Mouse (Mus musculus) limb, embryonic 13.5 days (tissue): ENCODE measurements around the gene Acer3. TPM values are rescaled to one million over a fixed set of nuclear protein-coding genes. Genes with fewer than 3 reads are reported as not detected.
"Not testable (repeated sequence)": the region's sequence is repeated elsewhere in the genome, so short reads cannot be mapped to it uniquely, and the experiment has no call there.

Experiments used
- ATAC-seq: fragments of 200-750 bp; cut with Nextera tagmentation; 2 replicates; pipeline ENCODE4 v1.8.0; 2017; ENCODE audit warnings: low read depth, moderate number of reproducible peaks, moderate TSS enrichment; ENCODE audit not compliant: low FRiP score
- H3K27ac ChIP-seq: fragments of 300-500 bp; sonication (generic); 2 replicates; pipeline ENCODE4 v1.5.1; 2015; ENCODE audit warnings: inconsistent platforms, mild to moderate bottlenecking, moderate library complexity
- H3K27me3 ChIP-seq: fragments of 300-500 bp; sonication (generic); 2 replicates; pipeline ENCODE4 v1.6.1; 2015; ENCODE audit warnings: mild to moderate bottlenecking, inconsistent platforms
- H3K36me3 ChIP-seq: fragments of 300-500 bp; sonication (generic); 2 replicates; pipeline ENCODE4 v1.6.1; 2015; ENCODE audit warnings: inconsistent platforms, mild to moderate bottlenecking, moderate library complexity
- H3K4me1 ChIP-seq: fragments of 300-500 bp; sonication (generic); 2 replicates; pipeline ENCODE4 v1.6.1; 2015; ENCODE audit warnings: inconsistent platforms
- H3K4me2 ChIP-seq: fragments of 300-500 bp; sonication (generic); replicated peaks from 2 replicates; pipeline ENCODE4 v1.6.1; 2015; ENCODE audit warnings: inconsistent platforms, mild to moderate bottlenecking, moderate library complexity
- H3K4me3 ChIP-seq: fragments of 300-500 bp; sonication (generic); 2 replicates; pipeline ENCODE4 v1.5.1; 2015; ENCODE audit warnings: moderate library complexity, mild to moderate bottlenecking, inconsistent platforms
- H3K9ac ChIP-seq: fragments of 300-500 bp; sonication (generic); 2 replicates; pipeline ENCODE4 v1.6.1; 2015; ENCODE audit warnings: mild to moderate bottlenecking, inconsistent platforms
- H3K9me3 ChIP-seq: fragments of 300-500 bp; sonication (generic); 2 replicates; pipeline ENCODE4 v1.6.1; 2016; ENCODE audit warnings: inconsistent platforms
- WGBS: fragments of 180-500 bp; shearing (Covaris S2); methylation state at CpG from one replicate; pipeline ENCODE4 v1.1.7; 2015; 5-methylcytosine and 5-hydroxymethylcytosine counted together
- polyA plus RNA-seq: library from polyadenylated mRNA; unstranded; fragments of >200 nt; fragmentation: Nextera tagmentation; extraction: Ambion mirVana; gene quantifications from 2 replicates; pipeline ENCODE4 v1.2.1, GENCODE M21; 2015

Gene Acer3
- polyA plus RNA-seq, 1 experiment from 2014 or later, result 34.7 TPM

DNA sequence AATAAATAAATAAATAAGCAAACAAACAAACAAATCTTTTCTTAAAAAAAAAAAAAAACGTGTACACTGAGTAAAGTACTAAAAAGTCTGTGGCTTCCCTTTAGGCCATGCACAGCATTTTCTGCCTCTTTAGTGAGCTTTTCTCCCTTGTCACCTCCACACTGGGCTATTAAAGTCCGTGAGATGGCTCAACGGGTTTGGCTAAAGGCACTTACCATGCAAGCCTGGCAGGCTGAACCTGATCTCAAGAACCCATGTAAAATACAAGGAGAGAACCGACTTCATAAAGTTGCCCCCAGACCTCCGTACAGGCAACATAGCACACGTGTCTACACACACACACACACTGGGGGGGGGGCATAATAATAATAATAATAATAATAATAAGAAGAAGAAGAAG, 10.7 kb downstream of the Acer3 start:
- no peaks in the 10 kb centered on the region for H3K27me3 ChIP-seq
- no peak overlapping the region for H3K27ac ChIP-seq
- 58% methylated on average over 6 of the region's 6 CpGs for WGBS
- H3K4me1 ChIP-seq, result peaks cover 11% of the 10 kb centered on the region
- H3K4me2 ChIP-seq, result no peak overlapping the region
- H3K9ac ChIP-seq, result no peak overlapping the region
- H3K36me3 ChIP-seq, result no peaks in the 10 kb centered on the region
- no peak for ATAC-seq
- H3K9me3 ChIP-seq, result no peaks in the 10 kb centered on the region
- H3K4me3 ChIP-seq, result no peak overlapping the region

DNA sequence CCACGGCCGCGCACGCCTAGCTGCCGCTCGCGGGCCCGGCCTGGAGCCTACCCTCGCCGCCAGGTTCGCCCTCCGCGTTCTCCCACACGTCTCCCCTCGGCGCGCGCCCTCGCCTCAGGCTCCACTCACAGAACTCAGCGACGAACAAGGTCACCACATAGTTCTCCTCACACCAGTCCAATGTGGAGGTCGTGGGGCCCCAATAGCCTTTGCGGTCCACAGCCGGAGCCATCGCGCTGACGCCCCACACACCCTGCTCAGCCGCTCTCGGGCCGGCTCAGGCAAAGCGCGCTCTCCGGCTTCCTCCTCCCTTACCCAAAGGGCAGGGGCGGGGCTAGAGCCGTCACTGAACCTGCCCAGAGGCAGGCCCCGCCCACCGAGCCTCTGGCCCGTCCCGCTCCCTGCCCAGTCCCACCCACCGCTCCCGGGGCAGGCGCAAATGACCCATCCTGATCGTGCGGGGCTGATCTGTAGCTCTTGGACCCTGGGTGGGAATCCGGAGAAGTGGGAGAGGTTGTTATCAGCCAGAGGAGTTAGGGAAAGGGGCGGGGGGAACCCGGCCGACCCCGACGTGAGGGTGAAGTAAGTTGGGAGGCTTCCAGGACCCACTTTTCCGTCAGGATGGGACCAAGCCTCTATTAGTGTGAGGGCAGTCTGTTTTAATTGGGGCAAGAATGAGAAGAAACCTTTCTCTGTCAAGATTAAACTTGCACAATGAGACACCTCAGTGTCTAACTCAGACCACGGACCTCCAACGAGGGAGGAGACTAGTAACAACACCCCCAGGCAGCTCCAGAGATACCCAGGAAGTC, 11.6 kb downstream of the Acer3 start:
- Histone ChIP-seq H3K36me3 (no peaks in the 10 kb centered on the region), H3K27me3 (no peaks in the 10 kb centered on the region), H3K27ac (peak overlapping the region; percentile 65; the same call in 1 of the 2 replicates), H3K4me3 (peak overlapping the region; percentile 76), H3K4me1 (peaks cover 11% of the 10 kb centered on the region), H3K4me2 (peak overlapping the region; percentile 85), H3K9ac (peak overlapping the region; percentile 83), H3K9me3 (no peaks in the 10 kb centered on the region)
- under 1% methylated on average over 53 of the region's 53 CpGs for WGBS
- ATAC-seq, result peak; percentile 98

DNA sequence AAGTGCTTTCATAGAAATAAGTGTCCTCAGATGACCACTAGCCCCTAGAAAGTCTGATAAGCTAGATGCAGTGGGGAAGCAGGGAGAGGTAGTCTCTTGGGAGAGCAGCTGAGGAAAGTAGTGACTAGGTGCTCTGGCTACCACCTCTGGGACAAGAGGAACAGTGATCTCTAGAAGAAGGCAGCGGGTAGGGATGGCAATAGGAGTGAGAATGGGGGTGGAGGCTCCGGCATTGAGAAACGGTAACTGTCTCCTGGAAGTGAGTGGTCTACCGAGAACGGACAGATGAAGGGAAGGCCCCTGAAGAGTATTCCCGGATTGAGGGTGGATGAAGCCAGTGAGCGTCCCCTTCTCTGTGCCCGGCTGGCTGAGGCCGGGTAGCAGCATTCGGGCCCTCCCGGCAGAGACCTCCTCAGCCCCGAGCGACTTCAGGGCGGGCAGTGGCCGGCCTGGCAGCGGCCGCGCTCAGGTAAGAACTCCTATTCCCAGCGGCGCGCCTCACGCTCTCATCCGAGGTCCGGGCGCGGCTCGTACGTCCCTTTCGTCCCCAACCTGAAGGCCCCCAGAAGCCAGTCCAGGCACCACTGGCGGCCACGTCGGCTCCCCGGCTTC, 12.3 kb downstream of the Acer3 start:
- H3K9ac ChIP-seq, result peak overlapping the region; percentile 83
- H3K4me2 ChIP-seq, result peak overlapping the region; percentile 85
- 0% methylated on average over 33 of the region's 33 CpGs for whole genome bisulfite sequencing
- H3K27ac ChIP-seq, result peak overlapping the region; percentile 65; the same call in 1 of the 2 replicates
- H3K4me3 ChIP-seq, result peak overlapping the region; percentile 76
- no peak for ATAC-seq
- H3K4me1 ChIP-seq, result peaks cover 11% of the 10 kb centered on the region
- H3K27me3 ChIP-seq, result no peaks in the 10 kb centered on the region
- H3K9me3 ChIP-seq, result no peaks in the 10 kb centered on the region
- H3K36me3 ChIP-seq, result no peaks in the 10 kb centered on the region

DNA sequence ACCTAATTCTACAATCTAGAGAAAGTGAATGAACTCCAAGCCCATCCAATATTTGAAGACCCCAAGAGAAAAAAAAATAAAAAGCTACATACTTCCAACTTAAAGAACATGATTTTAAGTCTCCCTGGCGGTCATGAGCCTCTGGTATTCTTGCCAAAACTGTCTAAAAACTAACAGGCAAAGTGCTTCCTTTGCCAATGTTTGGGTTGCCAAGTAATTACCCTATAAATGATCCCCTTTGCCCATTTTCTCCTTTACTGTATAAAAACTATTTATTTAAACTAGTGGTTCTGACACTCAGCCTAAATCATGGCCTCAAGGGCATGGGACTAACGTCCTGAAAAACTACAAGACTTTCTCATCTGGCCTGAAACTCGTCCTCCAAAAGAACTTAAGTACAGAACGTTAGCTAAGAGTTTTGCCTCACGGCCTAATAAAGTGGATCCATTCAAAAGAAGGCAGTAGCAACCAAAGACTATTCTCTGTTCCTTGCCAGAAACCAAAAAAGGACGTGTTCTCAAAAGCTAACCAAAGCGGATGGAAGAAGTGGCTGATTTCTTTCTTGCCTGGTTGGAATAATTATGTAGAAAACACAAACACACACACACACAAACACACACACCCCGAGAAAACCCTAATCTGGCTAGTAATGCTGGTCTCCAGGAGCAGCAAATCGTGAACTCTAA, 12.9 kb downstream of the Acer3 start:
- WGBS, result 38% methylated on average over 9 of the region's 9 CpGs

DNA sequence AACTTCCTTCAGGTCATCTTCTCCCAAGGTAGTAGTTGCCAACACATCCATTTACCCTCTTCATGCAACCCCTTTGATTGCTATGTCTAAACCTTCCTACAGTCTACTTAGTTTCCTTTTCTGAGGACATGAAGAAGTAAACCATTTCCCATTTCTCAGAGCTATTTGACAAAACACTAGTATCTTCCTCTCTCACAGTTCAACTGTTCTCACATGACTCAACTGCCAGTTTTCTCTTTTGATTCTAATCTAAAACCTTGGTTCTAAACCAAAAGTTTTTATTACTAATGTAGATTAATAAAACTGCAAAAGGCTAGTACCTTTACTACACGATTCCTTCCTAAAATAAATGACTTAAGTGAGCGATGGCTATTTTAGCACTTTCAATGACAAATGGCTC, 13.6 kb downstream of the Acer3 start:
- Histone ChIP-seq H3K9me3 (no peaks in the 10 kb centered on the region), H3K4me1 (peaks cover 11% of the 10 kb centered on the region), H3K4me2 (peak overlapping the region; percentile 85; the same call in 1 of the 2 replicates), H3K9ac (no peak overlapping the region), H3K4me3 (no peak overlapping the region), H3K27ac (no peak overlapping the region), H3K27me3 (no peaks in the 10 kb centered on the region), H3K36me3 (no peaks in the 10 kb centered on the region)
- ATAC-seq, result no peak
- 94% methylated on average over 2 of the region's 2 CpGs for WGBS

More for the DNA sequence above, 12.9 kb downstream of the Acer3 start:
- no peaks in the 10 kb centered on the region for H3K36me3 ChIP-seq
- peaks cover 11% of the 10 kb centered on the region for H3K4me1 ChIP-seq
- no peak for ATAC-seq
- peak overlapping the region; percentile 85 for H3K4me2 ChIP-seq
- no peaks in the 10 kb centered on the region for H3K9me3 ChIP-seq
- H3K4me3 ChIP-seq, result peak overlapping the region; percentile 76
- H3K27ac ChIP-seq, result peak overlapping the region; percentile 65; the same call in 1 of the 2 replicates
- no peaks in the 10 kb centered on the region for H3K27me3 ChIP-seq
- H3K9ac ChIP-seq, result peak overlapping the region; percentile 83

DNA sequence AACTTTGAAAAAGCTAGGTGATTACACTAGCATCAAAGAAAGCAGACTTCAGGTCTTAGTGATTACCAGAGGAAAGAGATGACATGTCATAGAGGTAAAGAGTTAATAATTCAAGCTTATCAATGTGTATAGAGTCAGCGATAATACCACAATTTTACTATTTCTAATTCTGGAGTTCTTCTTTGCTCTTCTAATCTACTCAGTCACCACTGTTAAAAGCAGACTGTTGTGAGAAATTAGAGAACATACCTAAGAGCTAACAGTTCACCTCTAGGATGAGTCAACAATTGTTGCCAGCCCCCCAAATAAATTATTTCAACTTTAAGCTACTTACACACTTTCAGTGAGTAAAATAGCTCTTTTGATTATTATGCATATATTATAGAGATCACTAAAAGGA, 28.1 kb downstream of the Acer3 start:
- H3K36me3 ChIP-seq, result no peaks in the 10 kb centered on the region
- no peaks in the 10 kb centered on the region for H3K4me1 ChIP-seq
- H3K27me3 ChIP-seq, result no peaks in the 10 kb centered on the region
- no peak overlapping the region for H3K4me2 ChIP-seq
- H3K4me3 ChIP-seq, result no peak overlapping the region
- no peak overlapping the region for H3K27ac ChIP-seq
- H3K9me3 ChIP-seq, result no peaks in the 10 kb centered on the region
- no peak for ATAC-seq
- H3K9ac ChIP-seq, result no peak overlapping the region
- WGBS, result 93% methylated on average over 1 of the region's 1 CpGs

DNA sequence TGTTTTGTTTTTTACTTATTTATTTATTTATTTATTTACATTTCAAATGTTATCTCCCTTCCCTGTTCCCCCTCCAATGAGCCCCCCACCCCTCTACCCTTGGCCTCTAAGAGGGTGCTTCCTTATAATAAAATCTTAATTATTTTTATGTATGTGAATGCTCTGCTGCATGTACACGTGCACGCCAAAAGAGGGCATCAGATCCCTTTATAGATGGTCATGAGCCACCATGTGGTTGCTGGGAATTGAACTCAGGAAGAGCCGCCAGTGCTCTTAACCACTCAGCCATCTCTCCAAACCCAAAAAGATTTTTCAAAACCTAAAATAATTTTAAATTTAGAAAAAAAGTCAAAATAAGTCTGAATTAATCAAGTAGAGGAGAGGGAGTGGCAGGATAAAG, 31.4 kb downstream of the Acer3 start:
- Histone ChIP-seq H3K36me3 (no peaks in the 10 kb centered on the region), H3K9me3 (no peaks in the 10 kb centered on the region)

DNA sequence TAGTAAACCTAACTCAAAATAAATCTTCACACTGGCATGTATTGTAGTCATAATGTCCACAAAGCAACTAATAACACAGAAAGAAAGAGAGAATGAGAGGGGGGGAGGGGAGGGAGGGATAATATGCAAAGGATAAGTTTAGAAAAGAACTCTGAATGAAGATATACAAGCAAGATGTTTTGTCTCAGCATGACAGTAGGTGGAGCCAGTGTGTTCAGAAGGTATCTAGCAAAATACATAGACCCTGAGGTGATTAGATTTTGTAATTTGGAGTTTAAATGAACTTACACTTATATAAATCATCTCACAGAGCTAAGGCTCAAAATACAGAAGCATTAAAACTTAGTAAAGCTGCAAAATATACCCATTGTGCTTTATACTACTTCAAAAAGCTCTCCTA, 44.7 kb downstream of the Acer3 start:
- no peaks in the 10 kb centered on the region for H3K9me3 ChIP-seq
- no peaks in the 10 kb centered on the region for H3K36me3 ChIP-seq
- no peak overlapping the region for H3K9ac ChIP-seq

More for the DNA sequence above, 31.4 kb downstream of the Acer3 start:
- WGBS, result 43% methylated on average over 3 of the region's 3 CpGs
- no peak overlapping the region for H3K4me2 ChIP-seq
- no peak overlapping the region for H3K9ac ChIP-seq
- no peak for ATAC-seq
- no peaks in the 10 kb centered on the region for H3K27me3 ChIP-seq
- H3K27ac ChIP-seq, result no peak overlapping the region
- no peaks in the 10 kb centered on the region for H3K4me1 ChIP-seq
- H3K4me3 ChIP-seq, result no peak overlapping the region

DNA sequence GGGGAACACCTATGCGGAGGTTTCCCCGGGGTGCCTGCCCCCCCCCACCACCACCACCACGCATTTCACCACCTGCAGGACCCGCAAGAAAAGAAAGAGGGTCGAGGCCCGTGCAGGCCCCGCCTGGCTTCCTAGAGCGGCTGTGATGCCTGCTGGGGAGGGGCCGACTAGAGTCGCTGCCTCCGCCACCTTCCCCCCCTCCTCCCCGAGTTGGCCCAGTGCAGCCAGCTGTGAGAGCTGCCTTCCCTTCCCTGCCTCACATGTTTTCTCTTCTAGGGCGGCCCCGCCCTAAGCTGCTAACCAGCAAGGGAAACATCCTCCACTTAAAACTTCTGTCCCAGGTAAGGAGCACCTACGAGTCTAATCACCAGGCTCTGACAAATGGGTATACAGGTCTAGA, 52.8 kb downstream of the Acer3 start:
- H3K27me3 ChIP-seq, H3K4me1 ChIP-seq, H3K36me3 ChIP-seq, H3K27ac ChIP-seq, ATAC-seq, H3K9me3 ChIP-seq: not testable (repeated sequence)
- WGBS, result 38% methylated on average over 15 of the region's 15 CpGs
- Histone ChIP-seq H3K4me3 (peak overlapping the region; percentile 24), H3K9ac (peak overlapping the region; percentile 48; the same call in 1 of the 2 replicates), H3K4me2 (peak overlapping the region; percentile 51)

More for the DNA sequence above, 44.7 kb downstream of the Acer3 start:
- no peaks in the 10 kb centered on the region for H3K4me1 ChIP-seq
- no peak overlapping the region for H3K4me2 ChIP-seq
- H3K4me3 ChIP-seq, result no peak overlapping the region
- no peak overlapping the region for H3K27ac ChIP-seq
- no peak for ATAC-seq
- no peaks in the 10 kb centered on the region for H3K27me3 ChIP-seq

DNA sequence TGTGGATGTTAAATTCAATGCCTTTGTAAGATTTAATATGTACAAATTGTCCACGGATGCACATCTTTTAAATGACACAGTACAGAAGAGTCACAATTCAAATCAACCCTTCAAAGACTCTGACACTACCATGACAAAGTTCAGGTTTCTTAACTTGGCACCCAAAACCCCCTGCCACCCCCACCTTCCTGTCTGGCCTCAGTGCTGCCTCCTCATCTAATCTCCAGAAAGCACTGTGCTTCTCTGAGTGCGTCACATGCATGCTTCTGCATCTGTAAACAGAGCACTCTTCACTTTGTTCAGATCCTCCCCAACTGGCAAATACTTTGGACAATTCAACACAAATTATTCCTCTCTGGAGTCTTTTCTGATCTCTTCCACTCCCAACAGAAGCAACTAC, 68.5 kb downstream of the Acer3 start:
- no peak overlapping the region for H3K27ac ChIP-seq
- no peak for ATAC-seq
- no peak overlapping the region for H3K4me3 ChIP-seq
- WGBS, result 85% methylated on average over 2 of the region's 2 CpGs
- no peaks in the 10 kb centered on the region; the same call in 1 of the 2 replicates for H3K4me1 ChIP-seq
- no peak overlapping the region for H3K4me2 ChIP-seq
- no peak overlapping the region for H3K9ac ChIP-seq
- peaks cover 16% of the 10 kb centered on the region for H3K36me3 ChIP-seq
- no peaks in the 10 kb centered on the region for H3K9me3 ChIP-seq
- no peaks in the 10 kb centered on the region for H3K27me3 ChIP-seq

DNA sequence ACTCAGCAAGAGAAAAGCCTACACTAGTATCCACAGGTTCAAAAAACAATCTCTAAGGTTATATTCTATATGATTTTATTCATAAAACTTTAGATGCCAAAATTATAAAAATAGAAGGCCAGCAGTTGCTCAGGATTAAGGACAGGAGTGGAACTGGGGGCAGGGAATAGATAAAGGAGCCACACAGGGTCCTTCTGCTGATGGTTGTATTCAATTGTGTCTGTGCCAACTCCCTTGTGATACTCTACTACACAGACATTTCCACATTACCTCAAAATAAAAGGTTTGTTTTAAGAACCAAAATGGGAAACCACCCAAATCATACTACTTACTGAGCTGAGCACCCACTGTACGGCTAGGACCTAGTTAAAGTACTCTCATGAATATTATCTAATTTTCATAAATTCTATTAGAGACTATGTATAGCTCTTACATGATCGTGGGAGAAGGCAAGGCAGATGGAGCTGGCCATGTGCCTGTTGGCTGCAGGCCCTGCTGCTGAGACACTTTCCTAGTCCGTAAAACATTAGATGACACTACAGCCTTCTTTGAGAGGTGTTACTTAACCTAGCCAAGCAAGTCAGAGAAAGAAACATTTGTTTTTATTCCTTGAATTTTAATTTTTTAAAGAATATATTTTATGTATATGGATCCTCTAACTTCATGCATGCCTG, 84.2 kb downstream of the Acer3 start:
- Histone ChIP-seq H3K4me1 (no peaks in the 10 kb centered on the region), H3K4me2 (no peak overlapping the region), H3K9me3 (no peaks in the 10 kb centered on the region), H3K9ac (no peak overlapping the region), H3K27ac (no peak overlapping the region), H3K36me3 (0 out of 2 replicates have a peak, but pooled peaks cover 2% of the 10 kb centered on the region), H3K4me3 (no peak overlapping the region), H3K27me3 (no peaks in the 10 kb centered on the region)
- 92% methylated on average over 3 of the region's 3 CpGs for WGBS
- ATAC-seq, result no peak

DNA sequence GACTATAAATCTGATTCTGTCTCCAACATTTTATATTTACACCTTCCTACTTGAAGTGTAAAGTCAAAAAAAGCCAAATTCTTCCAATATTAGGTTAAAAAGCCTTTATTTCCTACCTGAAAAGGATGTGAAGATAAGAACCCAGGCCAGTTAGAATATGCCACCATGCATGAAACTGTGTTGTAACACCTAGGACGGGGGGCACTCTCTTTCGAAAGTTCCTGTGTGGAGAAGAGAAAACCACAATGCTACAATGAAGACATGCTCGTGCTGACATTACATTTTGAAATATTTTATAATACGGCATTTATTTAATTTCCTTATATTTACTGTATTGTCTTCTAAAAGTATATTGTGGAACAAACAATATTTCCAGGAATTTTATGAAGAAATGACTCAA, 97.2 kb downstream of the Acer3 start:
- Histone ChIP-seq H3K4me3 (no peak overlapping the region), H3K36me3 (no peaks in the 10 kb centered on the region; the same call in 1 of the 2 replicates), H3K4me2 (no peak overlapping the region), H3K9ac (no peak overlapping the region), H3K4me1 (no peaks in the 10 kb centered on the region), H3K9me3 (no peaks in the 10 kb centered on the region), H3K27me3 (no peaks in the 10 kb centered on the region), H3K27ac (no peak overlapping the region)
- WGBS, result 89% methylated on average over 4 of the region's 4 CpGs
- no peak for ATAC-seq
